Mouse (Mus musculus): ENCODE data around the gene Vac14.

The Vac14 gene

DNA sequence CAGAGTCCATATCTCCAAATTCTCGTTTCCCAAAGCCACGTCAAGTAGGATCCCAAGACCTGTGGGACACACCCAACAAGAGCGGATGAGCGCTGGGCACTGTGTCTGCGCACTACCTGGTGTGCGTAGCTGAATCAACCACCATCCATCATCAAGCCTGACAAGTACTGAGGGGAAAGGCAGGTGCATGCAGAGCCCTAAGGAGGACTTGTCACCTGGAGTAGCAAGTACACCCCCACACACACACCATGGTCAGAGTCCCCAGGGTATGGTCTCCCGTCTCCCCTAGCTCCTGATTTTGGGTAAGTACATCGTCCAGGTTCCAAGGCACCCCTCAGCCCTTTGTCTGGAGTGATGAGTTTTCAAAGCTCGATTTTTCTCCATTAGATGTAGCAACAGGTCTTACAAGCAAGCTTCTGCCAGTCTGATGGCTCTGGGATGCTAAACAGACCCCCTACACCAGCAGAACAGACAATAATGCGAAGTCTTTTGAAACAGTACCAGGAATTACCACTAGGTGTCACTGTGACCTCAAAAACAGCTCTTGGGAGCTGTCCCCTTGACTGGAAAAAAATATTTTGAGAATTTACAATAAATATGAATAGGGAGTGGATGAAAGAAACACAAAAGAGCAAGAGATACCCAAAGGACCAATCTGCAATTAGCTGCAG, 131.2 kb downstream of the Vac14 start:
- peak in 1 of 2 experiments; percentile 32 for DNase-seq (ENCODE audit: low spot score in 2 of 2)

DNA sequence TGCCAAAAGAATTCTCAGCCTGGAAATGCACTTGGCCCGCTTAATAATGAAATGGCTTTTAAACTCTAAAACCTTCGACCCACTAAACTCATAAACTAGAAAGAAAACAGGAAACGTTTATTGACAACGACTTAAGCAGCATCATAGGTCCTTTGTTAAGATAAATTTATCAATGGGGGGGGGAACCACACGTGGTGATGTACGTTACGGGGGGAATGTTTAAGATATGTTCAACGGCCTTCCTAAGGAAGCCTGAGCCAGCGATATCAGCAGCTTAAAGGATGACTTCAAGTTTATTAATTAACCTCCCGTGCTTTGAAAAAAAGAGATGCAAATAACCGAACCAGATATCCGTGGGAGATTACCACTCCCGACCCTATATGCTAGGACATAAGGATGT, 131.9 kb downstream of the Vac14 start:
- no peak for DNase-seq (ENCODE audit: low spot score in 2 of 2)

DNA sequence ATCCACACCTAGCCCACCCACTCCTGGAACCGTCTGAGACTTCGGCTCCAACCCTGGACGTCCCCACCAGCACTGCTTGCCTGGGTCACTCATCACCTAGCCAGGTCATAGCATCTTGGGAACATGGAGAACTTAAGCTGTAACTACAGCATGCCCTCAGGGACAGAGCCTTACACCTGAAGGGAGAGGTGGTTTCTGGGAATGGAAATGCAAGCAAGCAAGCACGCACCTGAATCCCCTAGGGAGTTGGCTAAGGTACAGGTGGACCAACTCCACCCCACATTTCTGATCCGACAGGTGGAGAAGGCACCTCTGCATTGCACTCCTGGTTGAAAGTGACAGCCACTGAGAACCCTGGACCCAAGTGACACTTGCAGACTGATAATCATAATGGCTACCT, 133.1 kb downstream of the Vac14 start:
- no peak for DNase-seq (ENCODE audit: low spot score in 2 of 2)

DNA sequence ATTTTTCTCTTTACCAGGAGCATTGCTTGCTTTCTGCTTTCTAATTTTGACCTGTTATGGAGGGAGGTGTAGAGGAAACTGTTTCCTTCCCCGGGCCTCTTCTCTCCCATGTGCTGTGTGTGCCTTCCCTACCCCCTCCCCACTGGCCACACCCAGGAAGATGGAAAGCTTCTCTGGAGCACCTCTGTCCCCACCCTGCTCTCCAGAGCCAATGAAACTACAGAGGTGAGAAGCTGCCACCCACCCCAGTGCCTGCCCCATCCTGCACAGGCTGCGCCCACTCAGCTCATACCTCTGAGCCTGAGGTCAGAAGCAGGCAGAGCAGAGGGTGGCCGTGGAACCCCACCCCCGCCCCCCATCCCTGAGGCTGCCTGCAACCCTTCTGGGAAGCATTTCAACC, 136.3 kb downstream of the Vac14 start:
- no peak for DNase-seq (ENCODE audit: low spot score in 2 of 2)

DNA sequence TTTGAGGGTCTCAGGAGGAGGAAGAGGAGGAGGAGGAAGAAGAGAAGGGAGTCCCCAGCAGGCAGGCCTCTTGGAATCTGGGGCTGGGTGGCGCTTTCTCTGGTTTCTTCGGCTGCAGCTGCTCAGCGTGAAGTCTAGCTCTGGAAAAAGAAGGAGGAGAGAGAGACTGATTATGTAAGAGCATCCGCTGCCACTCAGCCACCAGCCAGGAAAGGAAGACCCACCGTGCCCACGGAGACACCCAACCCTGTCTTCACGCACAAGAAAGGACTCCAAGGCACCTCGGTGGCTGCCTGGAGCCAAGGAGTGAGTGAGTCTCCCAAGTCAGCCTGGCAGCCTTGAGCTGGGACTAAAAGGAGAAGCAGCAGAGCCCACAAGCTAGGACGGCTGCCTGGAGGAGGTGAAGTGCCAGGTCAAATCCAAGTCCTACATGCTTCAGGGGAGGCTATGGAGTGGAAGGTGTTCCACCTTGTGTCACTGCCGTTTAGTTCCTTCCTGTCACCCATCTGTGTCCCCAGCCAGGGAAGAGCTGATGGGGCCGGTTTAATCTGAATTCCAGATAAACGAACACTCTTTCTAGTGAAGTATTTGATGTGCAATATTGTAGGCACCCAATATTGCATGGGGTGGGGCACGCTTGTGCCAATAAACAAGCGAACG, 137.3 kb downstream of the Vac14 start:
- DNase-seq (ENCODE audit: low spot score in 2 of 2), result no peak

DNA sequence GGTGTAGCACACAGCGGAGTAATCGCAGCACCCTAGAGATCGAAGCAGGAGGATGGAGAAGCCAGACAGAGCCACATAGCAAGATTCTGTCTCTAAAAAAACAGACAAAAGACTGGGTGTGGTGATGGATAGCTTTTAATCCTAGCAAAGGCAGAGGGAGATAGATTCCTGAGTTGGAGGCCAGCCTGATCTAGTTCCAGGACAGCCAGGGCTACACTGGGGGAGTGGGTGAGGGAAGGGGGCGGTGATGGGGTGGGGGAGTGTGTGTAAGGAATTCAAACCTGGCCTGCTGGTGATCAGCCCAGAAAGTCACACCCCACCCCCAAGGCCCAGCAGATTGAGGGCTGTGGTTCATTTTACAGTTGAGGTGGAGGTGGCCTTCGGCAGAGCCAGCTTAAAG, 137.8 kb downstream of the Vac14 start:
- no peak for DNase-seq (ENCODE audit: low spot score in 2 of 2)

DNA sequence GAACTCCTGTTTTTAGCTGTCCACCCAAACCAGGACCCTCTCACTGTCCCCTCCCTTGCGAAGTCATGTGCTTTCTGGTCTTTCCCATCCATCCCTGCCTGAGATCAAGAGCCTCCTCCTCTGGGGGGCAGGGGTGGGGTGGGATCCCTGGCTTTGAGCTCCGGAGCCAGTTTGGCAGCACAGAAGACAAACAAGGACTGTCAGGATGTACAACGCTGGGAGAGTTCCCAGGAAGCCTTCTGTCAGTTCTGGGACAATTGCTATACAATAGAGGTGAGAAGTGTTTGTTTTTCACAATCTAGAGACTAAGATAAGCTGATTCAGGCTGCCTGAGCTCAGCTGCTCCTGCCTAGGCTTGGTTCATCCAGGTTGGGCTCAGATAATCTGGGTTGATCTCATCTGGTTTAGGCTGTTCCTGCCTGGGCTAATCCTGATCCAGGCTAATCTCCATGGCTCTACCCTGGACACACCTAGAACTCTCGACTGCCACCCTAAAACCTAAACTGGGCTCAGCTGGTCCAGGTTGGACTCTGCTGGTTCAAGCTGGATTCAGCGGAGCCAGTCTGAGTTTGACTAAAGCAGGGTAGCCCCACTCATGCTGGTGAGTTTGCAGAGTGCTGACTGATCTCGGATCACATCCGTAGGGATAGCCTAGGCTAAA, 142.0 kb downstream of the Vac14 start:
- no peak for DNase-seq (ENCODE audit: low spot score in 2 of 2)

DNA sequence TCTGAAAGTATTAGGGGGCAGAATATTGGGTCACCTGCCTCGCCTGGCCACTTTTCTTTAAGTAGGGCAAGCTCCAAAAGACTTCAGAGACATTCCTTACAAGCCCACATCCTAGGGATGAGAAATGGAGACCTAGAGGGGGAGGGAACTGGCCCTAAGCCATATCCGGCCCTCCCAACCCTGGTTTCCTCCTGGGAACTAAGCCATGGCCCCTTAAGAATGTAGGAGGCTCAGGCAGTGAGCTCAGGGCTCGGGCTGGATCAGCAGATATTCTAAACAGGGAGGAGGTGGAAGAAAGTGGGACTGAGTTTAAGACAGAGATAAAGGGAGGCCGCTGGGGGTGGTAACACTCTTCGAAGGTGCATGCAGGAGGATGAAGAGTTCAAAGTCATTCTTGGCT, 142.8 kb downstream of the Vac14 start:
- no peak for DNase-seq (ENCODE audit: low spot score in 2 of 2)

DNA sequence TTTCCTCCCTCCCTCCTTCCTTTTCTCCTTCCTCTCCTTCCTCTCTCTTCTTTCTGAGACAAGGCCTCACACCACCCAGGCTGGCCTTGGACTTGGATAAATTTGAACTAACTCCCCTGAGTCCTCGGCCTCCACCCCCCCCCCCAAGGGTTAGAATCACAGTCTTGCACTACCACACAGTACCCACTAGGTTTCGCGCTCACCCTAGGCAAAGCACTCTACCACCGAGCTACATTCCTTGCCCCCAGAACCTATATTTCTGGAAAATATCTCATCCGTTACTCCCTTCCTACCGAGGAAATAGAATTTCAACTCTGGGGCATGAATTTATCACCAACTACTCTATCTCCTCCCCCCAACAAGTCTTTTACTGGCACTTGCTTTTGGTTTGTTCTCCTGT, 143.6 kb downstream of the Vac14 start:
- DNase-seq (ENCODE audit: low spot score in 2 of 2), result no peak

DNA sequence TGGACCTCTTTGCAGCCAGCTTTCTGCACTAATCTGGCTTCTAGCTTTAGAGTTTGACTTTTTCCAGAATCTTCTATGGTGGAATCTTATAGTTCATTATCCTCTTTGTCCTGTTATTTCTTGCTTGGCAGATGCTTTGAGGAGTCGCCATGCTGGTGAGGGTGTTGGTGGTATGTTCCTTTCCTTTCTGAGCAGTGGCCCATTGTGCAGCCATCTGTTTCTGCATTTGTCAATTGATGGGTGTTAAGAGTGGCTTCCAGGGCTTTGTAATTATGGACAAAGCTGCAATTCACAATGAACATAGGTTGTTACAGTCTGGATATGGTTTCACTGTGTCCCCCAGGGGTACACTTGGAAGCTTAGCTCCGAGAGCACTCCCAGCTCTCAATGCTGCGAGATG, 146.3 kb downstream of the Vac14 start:
- DNase-seq (ENCODE audit: low spot score in 2 of 2), result no peak

DNA sequence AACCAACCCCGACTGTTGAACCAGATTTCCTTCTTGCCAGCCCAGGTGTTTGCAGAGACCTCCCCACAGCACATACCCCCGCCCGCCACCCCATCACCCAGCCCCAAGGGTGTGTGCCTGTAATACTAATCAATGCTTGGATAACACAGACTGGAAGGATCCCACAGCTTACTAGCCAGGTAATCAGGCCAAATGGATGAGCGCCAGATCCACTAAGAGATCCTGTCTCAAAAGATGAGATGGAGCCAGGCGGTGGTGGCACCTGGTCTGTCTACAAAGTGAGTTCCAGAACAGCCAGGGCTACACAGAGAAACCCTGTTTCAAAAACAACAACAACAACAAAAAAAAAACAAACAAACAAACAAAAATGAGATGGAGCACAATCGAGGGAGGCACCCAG, 148.9 kb downstream of the Vac14 start:
- DNase-seq (ENCODE audit: low spot score in 2 of 2), result no peak

All from frontal cortex, postnatal 10 days (tissue).